Mouse (Mus musculus) activated CD4-positive, CD25-positive, alpha-beta regulatory T cell, adult 4 months (primary cell): ENCODE measurements around the gene Trnau1ap. TPM values are rescaled to one million over a fixed set of nuclear protein-coding genes. Genes with fewer than 3 reads are reported as not detected.
"Not testable (repeated sequence)": the region's sequence is repeated elsewhere in the genome, so short reads cannot be mapped to it uniquely, and the experiment has no call there.

ENCODE experiments used
- ATAC-seq: one replicate; pipeline ENCODE4 v1.8.0; 2017
- polyA plus RNA-seq, 2 experiments: library from polyadenylated mRNA; unstranded; fragments of 100-300 nt; shearing (Covaris generic); gene quantifications; one replicate each; pipeline ENCODE4 v1.2.1; 2017

Trnau1ap gene
- polyA plus RNA-seq, 2 experiments from 2014 or later: 36.0 to 41.5 TPM

DNA sequence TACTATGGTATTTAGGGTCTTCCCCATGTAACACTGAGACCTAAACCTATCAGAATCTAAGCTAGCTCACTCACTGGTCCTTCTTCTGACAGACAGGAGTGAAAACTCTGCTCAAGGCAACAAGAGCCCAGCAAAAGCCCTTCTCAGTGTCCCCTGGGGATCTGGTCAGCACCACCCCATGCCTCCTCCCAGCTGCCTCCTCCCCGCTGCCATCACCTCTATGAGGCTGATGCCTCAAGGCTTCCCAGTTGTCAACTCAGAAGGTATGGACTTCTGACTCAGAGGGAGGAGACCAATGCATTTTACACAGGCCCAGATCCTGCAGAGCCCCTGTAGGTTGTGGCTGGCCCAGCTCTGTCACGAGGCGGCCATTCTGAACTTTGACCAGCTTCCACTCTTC, 12.1 kb upstream of the Trnau1ap start:
- ATAC-seq: no peak

DNA sequence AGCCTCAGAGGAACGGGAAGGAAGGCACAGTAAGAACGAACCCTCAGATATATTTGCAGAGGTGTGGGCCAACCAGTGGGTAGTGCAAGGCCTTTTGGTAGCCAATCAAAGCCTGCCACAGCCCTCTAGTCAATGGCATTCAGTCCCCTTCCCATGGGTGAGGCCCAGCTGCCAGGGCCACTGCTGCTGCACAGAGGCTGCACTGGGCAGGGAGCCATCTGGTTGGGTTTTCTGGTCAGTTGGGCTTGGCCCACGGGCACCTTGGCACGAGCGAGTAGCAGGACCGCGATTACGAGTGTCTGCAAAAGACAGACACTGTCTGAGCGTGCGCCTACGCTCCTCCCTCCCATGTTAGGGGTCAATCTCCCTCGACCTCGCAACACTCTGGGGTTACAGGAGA, 9.6 kb upstream of the Trnau1ap start:
- no peak for ATAC-seq

GRCm38 (mm10) chr4:132332880-132333279, 3.5 kb upstream of the Trnau1ap start:
- ATAC-seq: no peak

GRCm38 (mm10) chr4:132331960-132332359, 2.6 kb upstream of the Trnau1ap start:
- no peak for ATAC-seq

DNA sequence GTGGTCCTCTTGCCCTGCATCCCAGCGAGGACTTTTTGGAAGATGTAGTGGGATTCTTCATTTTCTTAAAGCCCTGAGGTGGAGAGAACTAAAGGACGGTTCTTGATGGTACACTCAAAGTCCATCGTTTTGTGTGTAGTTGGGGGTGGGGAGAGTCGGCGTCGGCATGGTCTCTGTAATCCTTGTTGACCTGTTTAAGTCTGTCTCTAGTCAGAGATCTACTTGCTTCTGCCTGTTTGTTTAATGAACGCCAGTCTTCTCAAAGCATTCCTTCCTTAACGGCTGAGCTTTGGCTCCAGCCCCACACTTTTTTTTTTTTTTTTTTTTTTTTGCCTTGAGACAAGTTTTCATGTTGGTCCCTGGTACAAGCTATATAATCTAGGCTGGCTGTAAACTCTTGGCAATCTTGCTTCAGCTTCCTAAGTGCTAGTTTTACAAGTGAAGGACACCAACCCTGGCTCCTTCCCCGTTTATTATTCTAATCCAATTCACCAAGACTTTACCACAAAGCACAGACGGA, 557 bp upstream of the Trnau1ap start:
- ATAC-seq: no peak

GRCm38 (mm10) chr4:132328391-132328982, 851 bp downstream of the Trnau1ap start:
- ATAC-seq: no peak

DNA sequence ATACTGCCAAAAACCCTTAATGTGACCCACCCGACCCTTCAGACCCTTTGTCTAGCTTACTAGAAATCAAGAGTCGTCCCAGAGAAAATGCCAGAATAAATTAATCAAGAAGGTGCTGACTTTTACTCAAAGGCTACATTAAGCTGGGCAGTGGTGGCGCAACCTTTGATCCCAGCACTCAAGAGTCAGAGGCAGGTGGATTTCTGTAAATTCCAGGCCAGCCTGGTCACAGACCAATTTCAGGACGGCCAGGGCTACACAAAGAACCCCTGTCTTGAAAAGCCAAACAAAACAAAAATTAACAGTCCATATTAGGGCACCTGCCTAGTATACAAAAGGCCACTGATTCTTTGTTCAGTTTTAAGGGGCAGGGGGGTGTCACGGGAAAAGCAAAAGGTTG, 2.9 kb downstream of the Trnau1ap start:
- no peak for ATAC-seq

DNA sequence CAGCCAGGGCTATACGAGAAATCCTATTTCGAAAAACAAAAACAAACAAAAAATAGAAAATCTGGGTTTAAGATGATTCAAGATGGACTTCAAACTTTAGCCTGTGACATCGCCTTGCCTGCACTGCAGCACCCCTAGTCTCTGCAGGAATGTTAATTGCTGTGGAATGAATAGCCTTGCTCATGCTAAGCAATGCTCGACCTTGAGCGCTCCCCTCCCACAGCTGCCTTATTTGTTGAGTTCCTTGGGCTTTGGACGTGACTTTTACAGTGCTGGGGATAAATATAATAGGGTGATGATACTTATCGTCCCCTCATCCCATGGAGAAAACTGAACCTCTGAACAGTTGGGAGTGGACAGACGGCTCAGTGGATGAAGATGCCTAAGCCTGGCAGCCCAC, 13.6 kb downstream of the Trnau1ap start:
- ATAC-seq: no peak

DNA sequence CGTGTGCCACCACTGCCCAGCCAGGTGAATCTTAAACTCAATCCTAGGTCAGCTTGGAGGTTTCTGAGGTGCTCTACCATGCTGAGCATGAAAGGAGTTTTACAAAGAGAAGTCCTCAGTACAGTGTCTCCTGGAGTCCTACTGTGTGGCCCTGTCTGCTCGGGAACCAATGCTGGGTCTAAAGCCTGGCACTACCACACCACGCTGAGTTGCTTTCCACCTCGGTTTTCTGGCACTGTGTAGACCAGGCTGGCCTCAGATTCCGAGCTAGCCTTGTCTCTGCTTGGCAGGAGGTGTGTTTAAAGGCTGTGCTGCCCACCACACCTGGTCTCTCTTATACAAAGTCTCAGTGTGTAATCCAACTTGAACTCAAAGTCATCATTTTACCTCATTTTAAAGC, 16.7 kb downstream of the Trnau1ap start:
- no peak for ATAC-seq

- ATAC-seq: no peak
These were observed 17.5 kb downstream of the Trnau1ap start for GRCm38 (mm10) chr4:132311801-132312200.

DNA sequence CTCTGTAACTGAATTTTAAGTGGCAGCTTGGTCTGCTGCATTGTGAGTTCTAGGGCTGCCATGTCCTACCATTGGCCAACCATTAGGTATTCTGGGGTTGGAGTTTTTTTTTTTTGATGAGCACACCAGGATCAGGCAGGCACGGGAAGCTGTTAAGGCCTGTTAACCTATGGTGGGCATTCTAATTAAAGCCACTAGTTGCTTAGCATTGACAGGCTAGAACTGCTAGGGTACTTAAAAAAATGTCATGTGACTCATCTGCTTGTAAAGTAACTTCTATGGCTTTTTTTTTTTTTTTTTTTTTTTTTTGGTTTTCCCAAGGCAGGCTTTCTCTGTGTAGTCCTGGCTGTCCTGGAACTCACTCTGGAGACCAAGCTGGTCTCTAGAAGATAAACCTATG, 18.1 kb downstream of the Trnau1ap start:
- no peak for ATAC-seq

DNA sequence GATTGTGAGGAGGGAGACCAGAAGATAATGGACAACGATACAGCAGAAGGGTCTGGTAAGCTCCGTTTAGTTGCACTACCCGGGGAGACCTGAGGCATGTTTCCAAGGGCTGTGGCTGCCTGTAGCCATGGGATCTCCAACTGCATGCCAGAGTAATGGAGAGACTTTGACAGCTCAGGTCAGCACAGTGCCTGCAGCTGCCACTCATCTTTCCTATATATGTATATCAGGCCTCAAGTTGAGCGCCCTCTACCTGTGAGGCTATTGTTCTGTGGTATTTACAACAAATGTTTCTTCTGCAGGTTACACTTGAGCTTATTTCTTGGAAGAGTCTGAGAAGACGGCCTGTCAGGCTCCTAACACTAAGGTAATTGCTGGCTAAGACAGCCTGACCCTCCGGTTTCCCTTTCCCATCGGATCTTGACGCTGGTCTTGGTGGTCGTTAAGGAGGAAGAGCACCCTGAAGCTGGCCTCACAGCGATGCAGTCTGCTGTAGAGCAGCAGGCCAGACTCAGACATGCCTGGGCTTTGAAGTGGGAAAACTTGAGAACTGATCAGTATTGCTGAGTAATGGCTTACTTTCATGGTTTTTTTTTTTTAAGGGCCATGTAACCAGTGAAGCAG, 19.4 kb downstream of the Trnau1ap start:
- ATAC-seq: peak; percentile 42

DNA sequence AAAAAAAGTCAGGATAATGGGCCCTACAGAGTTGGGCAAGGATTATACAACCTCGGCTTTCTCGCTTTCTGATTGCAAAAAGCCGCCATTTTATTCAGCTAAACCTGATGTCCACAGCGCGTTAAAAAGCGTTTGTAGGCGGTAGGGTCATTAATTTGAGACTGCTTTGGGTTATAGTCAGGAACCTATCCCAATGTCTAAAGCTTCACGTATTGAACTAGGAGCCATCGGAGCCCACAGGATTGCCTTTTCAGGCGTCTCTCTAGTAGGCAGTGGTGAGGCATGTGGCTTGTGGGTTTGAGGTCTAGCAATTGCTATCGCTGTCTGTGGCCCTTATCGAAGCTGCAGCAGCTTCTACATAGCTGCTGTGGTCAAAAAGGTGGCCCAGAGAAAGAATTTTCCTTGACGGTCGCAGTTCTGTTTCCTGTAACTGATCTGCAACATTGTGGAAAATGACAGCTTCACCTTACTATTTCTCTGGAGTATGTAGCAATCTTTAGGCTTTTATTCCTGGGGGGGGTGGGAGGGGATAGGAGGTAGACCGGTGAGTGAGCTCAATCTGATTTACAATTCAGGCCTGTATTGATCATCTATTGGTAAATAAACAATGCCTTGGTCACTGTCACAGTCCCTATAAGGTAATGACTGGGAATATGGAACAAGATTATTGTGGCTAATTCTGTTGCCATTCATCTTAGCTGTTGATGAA, 20.0 kb downstream of the Trnau1ap start:
- peak; percentile 38 for ATAC-seq

DNA sequence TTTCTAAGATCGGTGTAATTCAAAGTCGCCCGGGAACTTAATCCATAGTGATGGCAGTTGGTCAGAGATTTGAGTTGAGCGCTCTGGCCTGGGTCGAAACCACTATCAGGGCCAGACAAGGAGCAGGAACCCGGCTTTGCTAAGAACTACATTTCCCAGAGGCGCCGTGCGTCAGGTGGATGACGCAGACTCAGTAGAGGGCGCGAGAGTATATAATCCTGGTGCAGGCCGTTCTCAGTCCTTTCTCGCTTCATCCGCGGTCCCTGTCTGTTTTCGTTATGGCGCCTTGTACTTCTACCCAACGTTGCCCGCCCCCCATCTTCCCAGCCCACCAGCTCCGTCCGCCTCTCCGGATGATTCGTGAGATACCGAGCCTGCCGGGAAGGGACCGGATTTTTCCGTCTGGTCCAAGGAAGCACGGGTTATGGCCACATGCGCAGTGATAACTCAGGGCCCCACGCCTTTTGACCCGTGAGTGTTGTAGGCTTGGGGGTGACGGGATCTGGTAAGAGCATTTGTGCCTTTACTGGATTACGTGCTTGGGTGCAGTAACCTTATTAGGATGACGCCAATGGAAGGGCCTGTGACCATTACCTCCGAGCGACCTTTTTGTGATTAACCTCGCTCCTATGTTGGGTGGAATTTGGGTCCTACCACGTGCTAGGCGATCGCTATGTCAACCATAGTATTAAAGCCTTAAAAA, 20.8 kb downstream of the Trnau1ap start:
- peak; percentile 90 for ATAC-seq

GRCm38 (mm10) chr4:132306004-132306403, 23.3 kb downstream of the Trnau1ap start:
- ATAC-seq: no peak

DNA sequence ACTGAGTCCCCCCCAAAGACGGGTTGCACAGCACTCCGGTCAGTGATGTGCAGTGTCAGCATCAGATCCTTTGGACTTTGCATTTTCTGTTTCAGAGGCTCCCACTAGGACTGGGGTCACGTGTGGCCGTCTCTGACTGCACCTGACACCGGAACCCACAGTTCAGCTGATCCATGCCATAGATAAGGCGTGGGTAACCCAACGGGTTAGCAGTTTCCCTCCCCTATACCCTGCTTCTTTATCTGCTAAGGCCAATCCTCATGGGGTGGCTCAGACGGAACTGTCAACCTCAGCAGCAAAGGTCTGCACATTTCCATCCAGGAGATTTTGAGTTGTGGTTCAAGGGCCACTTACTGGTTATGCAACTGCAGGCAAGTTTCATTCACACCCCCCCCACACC, 24.1 kb downstream of the Trnau1ap start:
- no peak for ATAC-seq

DNA sequence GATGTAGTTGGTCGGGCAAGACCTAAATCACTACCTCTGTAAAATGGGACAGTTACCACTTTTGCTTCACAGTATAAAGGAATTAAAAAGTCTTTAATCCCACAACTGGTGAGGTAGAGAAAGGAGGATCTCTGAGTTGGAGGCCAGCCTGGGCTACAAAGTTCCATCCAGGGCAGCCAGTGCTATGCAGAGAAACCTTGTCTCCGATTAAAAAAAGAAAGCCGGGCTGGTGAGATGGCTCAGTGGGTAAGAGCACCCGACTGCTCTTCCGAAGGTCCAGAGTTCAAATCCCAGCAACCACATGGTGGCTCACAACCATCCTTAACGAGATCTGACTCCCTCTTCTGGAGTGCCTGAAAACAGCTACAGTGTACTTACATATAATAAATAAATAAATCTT, 25.9 kb downstream of the Trnau1ap start:
- ATAC-seq: not testable (repeated sequence)

DNA sequence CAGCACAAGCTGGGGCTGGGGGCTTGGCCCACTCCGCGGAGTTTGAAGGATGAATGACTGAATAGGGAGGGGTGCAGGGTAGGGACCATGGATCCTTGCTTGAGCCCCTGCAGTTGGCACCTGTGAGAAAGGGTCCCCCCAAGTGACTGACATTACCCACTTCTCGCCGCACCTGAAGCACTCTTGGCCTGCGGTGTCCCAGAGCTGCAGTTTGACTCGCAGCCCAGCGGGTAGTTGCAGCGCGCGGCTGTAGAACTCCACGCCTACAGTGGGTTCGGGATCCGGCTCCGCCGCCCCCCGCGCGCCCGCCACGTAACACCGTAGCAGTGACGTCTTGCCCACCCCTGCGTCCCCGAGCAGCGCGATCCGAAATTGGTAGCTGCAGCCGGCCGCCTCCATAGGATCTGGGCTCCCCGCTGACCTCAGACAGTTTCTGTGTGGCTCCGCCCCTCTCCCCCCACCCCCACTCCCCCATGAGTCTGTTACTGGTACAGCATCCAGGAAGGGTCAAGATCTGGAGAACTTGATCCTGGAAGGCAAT, 26.3 kb downstream of the Trnau1ap start, which contains the start of gene Rab42:
Gene Rab42, minus strand, starts transcription at position 447 of the 541 bp plus-strand sequence.
- peak; percentile 67 for ATAC-seq

DNA sequence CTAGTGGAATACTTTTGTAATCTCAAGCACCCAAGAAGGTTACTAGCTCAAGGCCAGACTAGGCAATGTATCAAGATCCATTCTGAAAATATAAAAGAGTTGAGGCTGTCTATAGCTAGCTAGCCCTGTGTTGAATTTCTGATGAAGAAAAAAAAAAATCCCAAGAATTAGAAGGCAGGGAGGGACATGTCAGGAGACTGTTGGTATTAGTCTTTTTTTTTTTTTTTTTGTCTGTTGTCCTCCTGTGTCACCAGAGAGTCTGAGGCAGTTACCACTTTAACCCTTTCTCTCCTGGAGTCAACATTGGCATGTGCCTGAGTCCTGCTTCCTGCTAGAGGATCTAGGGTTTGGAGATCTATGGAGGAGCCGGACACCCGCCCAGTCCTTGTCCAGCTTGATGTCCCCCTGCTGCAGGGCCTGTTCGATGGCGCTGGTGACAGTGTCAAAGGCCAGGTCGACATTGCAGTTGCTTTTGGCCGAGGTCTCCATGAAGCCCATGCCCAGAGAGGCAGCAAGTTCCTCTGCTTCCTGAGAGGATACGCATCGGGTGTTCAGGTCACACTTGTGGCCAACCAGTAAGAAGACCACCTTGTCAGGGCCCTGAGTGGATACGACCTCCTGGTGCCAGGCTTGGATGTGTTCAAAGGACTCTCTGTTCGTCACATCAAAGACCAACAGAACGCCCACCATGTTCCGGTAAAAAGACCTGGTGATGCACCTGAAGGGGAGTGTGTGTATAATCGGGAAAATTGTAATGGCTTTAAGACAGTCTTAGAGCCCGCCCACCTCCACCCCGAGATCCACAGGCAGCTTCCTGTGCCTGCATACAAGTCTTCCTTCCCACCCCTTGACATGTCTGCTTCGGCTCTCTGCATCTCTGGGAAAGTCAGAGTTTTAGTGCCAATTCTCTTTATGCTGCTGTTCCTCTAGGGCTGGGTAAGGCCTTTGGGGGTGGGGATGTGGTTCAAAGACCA, 27.1 kb downstream of the Trnau1ap start:
- peak; percentile 29 for ATAC-seq

DNA sequence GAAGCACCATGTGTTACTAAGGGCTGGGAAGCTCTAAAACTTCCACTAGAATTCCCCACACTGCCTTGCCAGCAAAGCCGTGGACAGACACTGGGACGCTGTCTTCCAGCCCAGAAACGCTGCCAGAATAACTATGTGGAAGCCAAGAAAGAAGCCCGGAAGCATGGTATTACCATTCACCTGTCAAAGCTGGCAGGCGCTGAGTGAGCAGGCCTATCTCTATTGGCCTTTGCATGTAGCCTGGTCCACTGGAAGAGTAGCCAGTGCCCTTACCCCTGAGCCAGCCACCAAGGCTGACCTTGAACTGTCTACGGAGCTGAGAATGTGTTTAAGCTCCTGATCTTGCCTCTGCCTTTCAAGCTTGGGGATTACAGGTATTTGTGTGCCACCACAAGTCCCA, 27.9 kb downstream of the Trnau1ap start:
- no peak for ATAC-seq

DNA sequence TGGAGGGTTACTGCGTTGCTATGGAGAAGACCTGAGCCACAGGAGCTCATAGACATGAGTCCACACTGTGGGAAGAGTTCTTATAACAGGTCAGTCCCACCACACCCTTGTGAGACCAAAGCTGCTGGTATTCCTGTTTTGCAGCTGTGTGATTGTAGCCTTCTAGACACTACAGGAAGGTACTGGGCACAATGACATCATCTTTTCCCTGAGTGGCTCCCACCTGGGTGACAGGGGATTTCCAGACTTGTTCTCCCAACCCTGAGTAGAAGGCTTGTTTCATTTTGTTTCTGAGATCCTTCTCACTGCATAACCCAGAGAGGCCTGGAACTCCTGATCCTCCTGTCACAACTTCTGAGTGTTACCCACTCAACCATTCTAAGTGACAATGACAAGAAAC, 29.5 kb downstream of the Trnau1ap start:
- ATAC-seq: no peak
